Mouse (Mus musculus): Measurements from ENCODE around the gene Prkca.

Prkca gene

GRCm38 (mm10) chr11:108160056-108160455, 183.7 kb downstream of the Prkca start:
- no peak for DNase-seq (ENCODE audit: low spot score)

GRCm38 (mm10) chr11:108158046-108158445, 185.7 kb downstream of the Prkca start:
- no peak for DNase-seq (ENCODE audit: low spot score)

GRCm38 (mm10) chr11:108157074-108157473, 186.7 kb downstream of the Prkca start:
- no peak for DNase-seq (ENCODE audit: low spot score)

- no peak for DNase-seq (ENCODE audit: low spot score)
These were observed 187.6 kb downstream of the Prkca start for GRCm38 (mm10) chr11:108156107-108156506.

- no peak for DNase-seq (ENCODE audit: low spot score)
These were observed 188.6 kb downstream of the Prkca start for GRCm38 (mm10) chr11:108155088-108155580.

- no peak for DNase-seq (ENCODE audit: low spot score)
These were observed 189.5 kb downstream of the Prkca start for GRCm38 (mm10) chr11:108153997-108154841.

GRCm38 (mm10) chr11:108152591-108152990, 191.1 kb downstream of the Prkca start:
- DNase-seq (ENCODE audit: low spot score): no peak

- DNase-seq (ENCODE audit: low spot score): no peak
These were observed 193.3 kb downstream of the Prkca start for GRCm38 (mm10) chr11:108150410-108150809.

- DNase-seq (ENCODE audit: low spot score): no peak
These were observed 194.5 kb downstream of the Prkca start for GRCm38 (mm10) chr11:108149187-108149586.

GRCm38 (mm10) chr11:108148491-108148890, 195.2 kb downstream of the Prkca start:
- DNase-seq (ENCODE audit: low spot score): peak; percentile 15

GRCm38 (mm10) chr11:108145752-108146496, 197.8 kb downstream of the Prkca start:
- DNase-seq (ENCODE audit: low spot score): no peak

GRCm38 (mm10) chr11:108145128-108145527, 198.6 kb downstream of the Prkca start:
- no peak for DNase-seq (ENCODE audit: low spot score)

- no peak for DNase-seq (ENCODE audit: low spot score)
These were observed 200.0 kb downstream of the Prkca start for GRCm38 (mm10) chr11:108143739-108144138.

- no peak for DNase-seq (ENCODE audit: low spot score)
These were observed 203.7 kb downstream of the Prkca start for GRCm38 (mm10) chr11:108140028-108140427.

GRCm38 (mm10) chr11:108136341-108136740, 207.4 kb downstream of the Prkca start:
- no peak for DNase-seq (ENCODE audit: low spot score)

GRCm38 (mm10) chr11:108135407-108136159, 208.1 kb downstream of the Prkca start:
- DNase-seq (ENCODE audit: low spot score): no peak

GRCm38 (mm10) chr11:108128593-108128992, 215.1 kb downstream of the Prkca start:
- no peak for DNase-seq (ENCODE audit: low spot score)

GRCm38 (mm10) chr11:108127908-108128307, 215.8 kb downstream of the Prkca start:
- no peak for DNase-seq (ENCODE audit: low spot score)

GRCm38 (mm10) chr11:108122486-108122885, 221.2 kb downstream of the Prkca start:
- no peak for DNase-seq (ENCODE audit: low spot score)

GRCm38 (mm10) chr11:108120708-108121107, 223.0 kb downstream of the Prkca start:
- no peak for DNase-seq (ENCODE audit: low spot score)

GRCm38 (mm10) chr11:108119785-108120184, 223.9 kb downstream of the Prkca start:
- no peak for DNase-seq (ENCODE audit: low spot score)

GRCm38 (mm10) chr11:108118814-108119213, 224.9 kb downstream of the Prkca start:
- no peak for DNase-seq (ENCODE audit: low spot score)
